Mouse (Mus musculus): ENCODE measurements around the gene Camkmt. TPM values are rescaled to one million over a fixed set of nuclear protein-coding genes. Genes with fewer than 3 reads are reported as not detected.

Gene Camkmt
- total RNA-seq (2014; fragmentation: Nextera tagmentation) (4.7 and 8.4 TPM in 2 replicates), total RNA-seq (2017) (3.6 and 5.5 TPM in 2 replicates)

- ATAC-seq (replicated peaks; ENCODE audit: poor library complexity, severe bottlenecking) = peak; percentile 91
Measured at GRCm38 (mm10) chr17:85090120-85091099, at the start of gene Camkmt, which contains the start of gene Prepl. Gene Camkmt, plus strand, starts transcription at chr17:85090552. Gene Prepl, minus strand, starts transcription at chr17:85090241.

- ATAC-seq (replicated peaks; ENCODE audit: poor library complexity, severe bottlenecking) = no peak
Measured at GRCm38 (mm10) chr17:85040913-85041312, 49.4 kb upstream of the Camkmt start.

- no peak for ATAC-seq (replicated peaks; ENCODE audit: poor library complexity, severe bottlenecking)
Measured at GRCm38 (mm10) chr17:85042419-85042818, 47.9 kb upstream of the Camkmt start.

GRCm38 (mm10) chr17:85043404-85043816 is 46.9 kb upstream of the Camkmt start:
- ATAC-seq (replicated peaks; ENCODE audit: poor library complexity, severe bottlenecking) = no peak

- no peak for ATAC-seq (replicated peaks; ENCODE audit: poor library complexity, severe bottlenecking)
Measured at GRCm38 (mm10) chr17:85044466-85044865, 45.9 kb upstream of the Camkmt start.

GRCm38 (mm10) chr17:85045160-85045559 is 45.2 kb upstream of the Camkmt start:
- ATAC-seq (replicated peaks; ENCODE audit: poor library complexity, severe bottlenecking) = no peak

GRCm38 (mm10) chr17:85048379-85048778 is 42.0 kb upstream of the Camkmt start:
- no peak for ATAC-seq (replicated peaks; ENCODE audit: poor library complexity, severe bottlenecking)

GRCm38 (mm10) chr17:85058276-85058675 is 32.1 kb upstream of the Camkmt start:
- no peak for ATAC-seq (replicated peaks; ENCODE audit: poor library complexity, severe bottlenecking)

GRCm38 (mm10) chr17:85059136-85059535 is 31.2 kb upstream of the Camkmt start:
- ATAC-seq (replicated peaks; ENCODE audit: poor library complexity, severe bottlenecking) = no peak

- no peak for ATAC-seq (replicated peaks; ENCODE audit: poor library complexity, severe bottlenecking)
Measured at GRCm38 (mm10) chr17:85063560-85063959, 26.8 kb upstream of the Camkmt start.

GRCm38 (mm10) chr17:85067331-85067730 is 23.0 kb upstream of the Camkmt start:
- no peak for ATAC-seq (replicated peaks; ENCODE audit: poor library complexity, severe bottlenecking)

- no peak for ATAC-seq (replicated peaks; ENCODE audit: poor library complexity, severe bottlenecking)
Measured at GRCm38 (mm10) chr17:85070658-85071057, 19.7 kb upstream of the Camkmt start.

GRCm38 (mm10) chr17:85071088-85071775 is 19.1 kb upstream of the Camkmt start:
- ATAC-seq (replicated peaks; ENCODE audit: poor library complexity, severe bottlenecking) = no peak

GRCm38 (mm10) chr17:85072383-85072782 is 18.0 kb upstream of the Camkmt start:
- ATAC-seq (replicated peaks; ENCODE audit: poor library complexity, severe bottlenecking) = no peak

- no peak for ATAC-seq (replicated peaks; ENCODE audit: poor library complexity, severe bottlenecking)
Measured at GRCm38 (mm10) chr17:85073214-85073613, 17.1 kb upstream of the Camkmt start.

GRCm38 (mm10) chr17:85074083-85074482 is 16.3 kb upstream of the Camkmt start:
- ATAC-seq (replicated peaks; ENCODE audit: poor library complexity, severe bottlenecking) = no peak

- no peak for ATAC-seq (replicated peaks; ENCODE audit: poor library complexity, severe bottlenecking)
Measured at GRCm38 (mm10) chr17:85079276-85079675, 11.1 kb upstream of the Camkmt start.

GRCm38 (mm10) chr17:85080781-85081180 is 9.6 kb upstream of the Camkmt start:
- ATAC-seq (replicated peaks; ENCODE audit: poor library complexity, severe bottlenecking) = no peak

- peak; percentile 25; the same call in 1 of the 2 replicates for ATAC-seq (replicated peaks; ENCODE audit: poor library complexity, severe bottlenecking)
Measured at GRCm38 (mm10) chr17:85085335-85085734, 5.0 kb upstream of the Camkmt start.

GRCm38 (mm10) chr17:85086501-85086900 is 3.9 kb upstream of the Camkmt start:
- no peak for ATAC-seq (replicated peaks; ENCODE audit: poor library complexity, severe bottlenecking)

- no peak for ATAC-seq (replicated peaks; ENCODE audit: poor library complexity, severe bottlenecking)
Measured at GRCm38 (mm10) chr17:85087591-85087990, 2.8 kb upstream of the Camkmt start.
